10 mouse cellular contexts compared by ENCODE assay signal in the genomic region with DNA sequence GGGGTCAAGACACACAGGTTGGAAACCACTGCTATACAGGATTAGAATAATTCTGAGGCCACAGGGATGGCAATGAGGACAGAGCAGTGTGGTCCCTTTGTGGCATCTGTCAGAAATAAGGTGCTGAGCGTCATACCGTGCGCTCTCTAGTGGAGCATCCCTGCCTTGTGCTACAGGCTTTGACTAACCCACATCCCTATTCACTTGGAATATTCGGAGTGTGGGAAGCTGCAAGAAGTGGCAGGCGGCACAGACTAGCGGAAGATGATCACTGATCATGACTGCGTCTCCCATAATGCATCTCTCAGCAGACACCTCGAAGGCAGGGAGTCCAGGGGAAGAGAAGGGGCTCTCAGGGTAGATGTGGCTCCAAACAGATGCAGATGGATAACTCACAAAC. TPM values are rescaled to one million over a fixed set of nuclear protein-coding genes. Genes with fewer than 3 reads are reported as not detected.
A peak's percentile ranks its signal among the peaks of the same experiment; 100 is the strongest.
DNase-seq lines count a peak whose midpoint lies in the region; ATAC-seq and TF ChIP-seq lines count a peak whose summit lies in the region.
"Had no signal": no experiment of that assay in that cellular context is flagged by ENCODE, and none has a peak within 500 bp of the region (broad histone marks: within the 10 kb centered on the region; RNA-seq: fewer than 3 reads in every experiment).

No protein-coding gene starts in this region.

- no peak overlapping the region for H3K27ac ChIP-seq in hindbrain, embryonic 13.5 days
- H3K27ac ChIP-seq in hindbrain, embryonic 12.5 days: no peak overlapping the region
- no peak overlapping the region for H3K27ac ChIP-seq in cortical plate, adult 2 months (ENCODE audit: insufficient read depth, low read length)
- H3K27ac ChIP-seq: limb, embryonic 12.5 days had no signal

- H3K27me3 ChIP-seq in hindbrain, embryonic 13.5 days: no peaks in the 10 kb centered on the region
- H3K27me3 ChIP-seq in hindbrain, embryonic 12.5 days: no peaks in the 10 kb centered on the region
- H3K27me3 ChIP-seq: limb, embryonic 12.5 days had no signal

- peaks cover 31% of the 10 kb centered on the region for H3K4me1 ChIP-seq in hindbrain, embryonic 13.5 days (replicated peaks)
- H3K4me1 ChIP-seq in hindbrain, embryonic 12.5 days: peaks cover 23% of the 10 kb centered on the region
- H3K4me1 ChIP-seq in cortical plate, adult 2 months (ENCODE audit: control insufficient read depth, insufficient read depth, low read length): peaks cover 9% of the 10 kb centered on the region
- H3K4me1 ChIP-seq: limb, embryonic 12.5 days had no signal

- no peak overlapping the region for H3K4me3 ChIP-seq in hindbrain, embryonic 13.5 days
- no peak overlapping the region for H3K4me3 ChIP-seq in hindbrain, embryonic 12.5 days
- H3K4me3 ChIP-seq in cortical plate, adult 2 months (ENCODE audit: insufficient read depth, low read length): no peak overlapping the region
- H3K4me3 ChIP-seq: limb, embryonic 12.5 days had no signal

- no peaks in the 10 kb centered on the region for H3K9me3 ChIP-seq in hindbrain, embryonic 13.5 days
- no peaks in the 10 kb centered on the region for H3K9me3 ChIP-seq in hindbrain, embryonic 12.5 days (replicated peaks)
- H3K9me3 ChIP-seq: limb, embryonic 12.5 days had no signal

- 0 out of 2 replicates have a peak, but pooled peaks have one; percentile 30 for TF ChIP-seq POLR2A in cortical plate, adult 2 months (IDR thresholded peaks at IDR 0.05; ENCODE audit: extremely low read depth, insufficient read depth, low read length)

- TF ChIP-seq CTCF in cortical plate, adult 2 months (IDR thresholded peaks at IDR 0.05; ENCODE audit: extremely low read depth, insufficient read depth, low read length): peak; percentile 43

- no peaks in the 10 kb centered on the region for H3K36me3 ChIP-seq in hindbrain, embryonic 13.5 days
- no peaks in the 10 kb centered on the region for H3K36me3 ChIP-seq in hindbrain, embryonic 12.5 days
- H3K36me3 ChIP-seq: limb, embryonic 12.5 days had no signal

- 70% methylated on average over 8 of the region's 8 CpGs for WGBS in hindbrain, embryonic 13.5 days
- WGBS in hindbrain, embryonic 12.5 days: 75% methylated on average over 8 of the region's 8 CpGs

- no peak overlapping the region for H3K9ac ChIP-seq in hindbrain, embryonic 13.5 days
- no peak overlapping the region for H3K9ac ChIP-seq in hindbrain, embryonic 12.5 days
- H3K9ac ChIP-seq: limb, embryonic 12.5 days had no signal

- H3K4me2 ChIP-seq in hindbrain, embryonic 13.5 days: no peak overlapping the region
- H3K4me2 ChIP-seq in hindbrain, embryonic 12.5 days (replicated peaks): no peak overlapping the region
- H3K4me2 ChIP-seq: limb, embryonic 12.5 days had no signal

- peak; percentile 55 to 81 for DNase-seq in layer of hippocampus, adult 18-20 months (ENCODE audit: low spot score in 2 of 2)
- DNase-seq in right cerebral cortex, adult 2 months (ENCODE audit: low spot score in 2 of 2): peak; percentile 70
- no peak for DNase-seq in urinary bladder, postnatal 25 days (ENCODE audit: low spot score)
- DNase-seq: kidney, adult 8-10 months had no signal

- ATAC-seq in hindbrain, embryonic 13.5 days (ENCODE audit: low FRiP score): peak; percentile 43; the same call in 1 of the 2 replicates
- ATAC-seq in hindbrain, embryonic 12.5 days (ENCODE audit: low FRiP score): no peak
- ATAC-seq in megakaryocyte-erythroid progenitor cell, adult 5-6 weeks (replicated peaks; ENCODE audit: low FRiP score, low TSS enrichment, poor library complexity, severe bottlenecking): no peak
- ATAC-seq: CD4-positive, CD25-positive, alpha-beta regulatory T cell, adult 4 months had no signal

RNA-seq across cellular contexts. Expression of a gene that starts 47.5 kb away (rescaled TPM):
- polyA plus RNA-seq in hindbrain, embryonic 13.5 days (2015; fragmentation: Nextera tagmentation; extraction: Ambion mirVana): 31.5 and 31.6 TPM in 2 replicates
- 28.3 and 33.2 TPM in 2 replicates for polyA plus RNA-seq in hindbrain, embryonic 12.5 days (2016; fragmentation: Nextera tagmentation; extraction: Ambion mirVana)
- 278 and 304 TPM in 2 replicates for polyA plus RNA-seq in cortical plate, adult 2 months (2012; rRNA removed)
- total RNA-seq in layer of hippocampus, adult 18-20 months (2021): 100 to 1,000 TPM; 468 to 527 TPM
- 1.6 and 1.7 TPM in 2 replicates for total RNA-seq in megakaryocyte-erythroid progenitor cell, adult 5-6 weeks (2014; fragmentation: Nextera tagmentation)
- total RNA-seq in megakaryocyte-erythroid progenitor cell, adult 5-6 weeks (2017): 3.7 and 4.3 TPM in 2 replicates
